Mouse (Mus musculus): Measurements from ENCODE around the gene Agap1. TPM values are rescaled to one million over a fixed set of nuclear protein-coding genes. Genes with fewer than 3 reads are reported as not detected.

Gene Agap1
- total RNA-seq, 2 experiments from 2014 or later: 59.4 to 59.7 TPM

DNA sequence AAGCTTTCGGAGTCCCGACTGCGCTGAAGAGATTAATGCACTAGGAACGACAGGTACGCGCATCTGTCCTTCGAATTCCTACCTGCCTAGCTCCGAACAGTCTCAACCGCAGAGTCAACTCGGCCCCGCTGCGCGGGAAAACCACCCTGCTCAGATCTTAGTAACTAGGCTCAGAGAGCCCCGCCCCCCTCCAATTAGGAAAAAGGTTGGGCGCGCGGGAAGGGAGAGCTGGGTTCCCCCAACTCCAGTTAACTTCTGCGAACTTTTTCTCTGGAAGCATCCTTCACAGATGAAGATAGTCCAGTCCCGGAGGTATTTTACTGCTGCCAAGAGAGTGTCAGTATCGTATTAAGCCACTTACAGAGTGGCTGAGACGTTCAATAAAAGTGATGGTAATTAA lies 479.2 kb downstream of the Agap1 start:
- peak in 1 of 2 experiments; percentile 30 for DNase-seq

DNA sequence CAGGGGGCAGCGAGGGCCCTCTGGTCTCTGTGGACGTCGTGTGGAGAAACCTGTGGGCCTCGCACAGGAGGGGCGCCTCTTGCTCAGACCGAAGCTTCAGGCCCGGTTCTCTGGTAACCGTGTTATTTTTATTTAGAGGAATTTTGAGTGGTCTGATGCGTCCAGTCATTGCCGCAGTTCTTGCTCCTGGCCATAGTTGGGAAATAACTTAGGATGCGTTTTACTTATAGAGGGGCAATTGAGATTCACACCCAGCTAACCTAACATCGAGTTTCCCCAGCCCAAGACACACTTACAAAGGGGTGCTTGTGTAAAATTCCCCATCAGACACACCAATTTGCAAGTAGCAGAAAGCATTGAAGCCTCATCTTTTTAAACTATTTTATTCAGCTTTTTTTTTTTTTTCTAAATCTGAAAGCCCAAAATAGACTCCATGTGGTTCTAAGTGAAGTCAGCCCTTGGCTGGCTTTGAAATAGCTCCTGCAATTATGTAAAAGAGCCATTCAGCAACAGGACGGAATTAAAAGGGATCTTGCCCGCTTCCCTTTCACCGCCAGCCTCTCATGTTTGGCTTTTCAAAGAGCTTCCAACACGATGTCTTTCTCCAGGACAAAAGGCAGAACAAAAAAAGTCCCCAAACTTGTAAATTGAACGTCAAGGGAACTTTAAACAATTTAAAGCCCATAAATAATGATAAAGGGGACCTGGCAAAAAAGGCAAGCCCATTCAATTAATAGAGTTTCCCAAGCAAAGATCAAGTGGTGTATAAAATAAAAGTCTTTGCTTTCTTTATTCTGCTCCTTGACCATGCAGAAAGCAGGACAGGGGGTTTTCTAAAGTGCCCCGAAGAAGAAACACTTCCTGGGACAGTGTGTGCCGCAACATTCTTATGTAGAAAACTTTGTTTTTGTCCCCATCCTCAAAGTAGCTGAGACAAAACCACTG lies 480.0 kb downstream of the Agap1 start:
- DNase-seq: peak in 1 of 2 experiments; percentile 26

DNA sequence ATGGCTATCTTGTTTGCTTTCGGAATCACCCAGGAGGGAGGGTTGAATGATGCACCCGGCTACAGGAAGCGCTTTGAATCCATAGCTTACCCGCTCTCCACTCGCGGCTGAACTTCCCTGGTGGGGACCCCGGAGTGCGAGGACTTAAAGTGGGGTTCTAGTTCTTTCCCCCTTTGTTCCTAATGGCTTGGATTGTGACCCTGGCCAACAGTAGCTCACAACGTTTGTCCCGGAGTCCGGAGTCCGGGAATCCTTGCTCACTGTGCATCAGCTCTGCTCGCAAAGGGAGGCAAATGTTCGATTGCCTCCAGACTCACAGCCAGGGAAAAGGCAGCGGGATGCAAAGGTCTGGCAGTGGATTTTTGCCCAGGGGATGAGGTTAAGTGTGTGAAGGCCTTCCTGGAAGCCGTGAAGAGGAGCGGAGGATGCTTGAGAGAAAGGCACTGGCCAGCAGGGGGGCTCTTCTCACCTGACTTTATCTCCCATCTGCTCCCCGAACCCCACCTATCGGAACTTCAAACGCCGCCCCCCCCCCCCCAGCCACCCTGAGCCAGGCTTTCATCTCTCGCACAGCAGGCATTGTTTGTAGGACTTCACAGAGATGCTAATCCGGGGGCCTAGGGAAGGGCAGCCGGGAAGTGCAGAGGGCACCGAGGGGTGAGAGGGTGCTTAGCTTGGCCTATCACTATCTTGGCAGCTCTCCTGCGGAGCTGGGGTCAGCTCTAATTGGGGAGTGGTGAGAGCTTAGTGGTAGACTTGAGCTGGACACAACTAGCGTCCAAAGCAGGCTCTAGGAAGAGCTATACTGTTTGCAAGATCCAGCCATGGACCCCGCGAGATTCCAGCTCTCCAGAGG lies 481.1 kb downstream of the Agap1 start:
- no peak for DNase-seq

DNA sequence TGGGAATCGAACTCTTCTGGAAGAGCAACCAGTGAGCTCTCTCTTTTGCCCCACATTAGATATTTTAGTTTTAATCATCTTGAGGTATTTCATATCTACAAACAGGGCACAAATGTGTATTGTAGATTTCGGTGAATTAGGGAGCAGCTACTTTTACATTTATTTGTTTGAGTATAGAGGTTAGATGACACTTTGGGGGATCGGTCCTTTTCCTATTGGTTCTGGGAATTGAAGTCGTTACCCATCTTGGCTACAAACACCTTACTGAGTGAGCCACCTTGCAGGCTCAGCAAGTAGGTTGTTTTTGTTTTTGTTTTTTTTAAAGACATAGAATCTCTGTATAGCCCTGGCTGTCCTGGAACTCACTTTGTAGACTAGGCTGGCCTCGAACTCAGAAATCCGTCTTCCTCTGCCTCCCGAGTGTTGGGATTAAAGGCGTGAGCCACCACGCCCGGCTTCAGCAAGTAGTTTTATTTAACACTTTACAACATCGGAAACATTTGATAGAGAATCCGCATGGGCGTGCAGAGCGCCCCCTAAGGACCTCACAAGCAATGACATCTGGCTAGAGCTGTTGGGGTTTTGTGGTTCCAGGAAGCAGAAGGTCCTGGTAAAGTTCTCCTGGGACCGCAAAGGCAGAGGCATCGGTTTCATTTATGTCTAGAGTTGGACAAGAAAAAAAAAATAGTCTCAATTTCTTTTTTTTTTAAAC lies 484.4 kb downstream of the Agap1 start:
- no peak for DNase-seq

DNA sequence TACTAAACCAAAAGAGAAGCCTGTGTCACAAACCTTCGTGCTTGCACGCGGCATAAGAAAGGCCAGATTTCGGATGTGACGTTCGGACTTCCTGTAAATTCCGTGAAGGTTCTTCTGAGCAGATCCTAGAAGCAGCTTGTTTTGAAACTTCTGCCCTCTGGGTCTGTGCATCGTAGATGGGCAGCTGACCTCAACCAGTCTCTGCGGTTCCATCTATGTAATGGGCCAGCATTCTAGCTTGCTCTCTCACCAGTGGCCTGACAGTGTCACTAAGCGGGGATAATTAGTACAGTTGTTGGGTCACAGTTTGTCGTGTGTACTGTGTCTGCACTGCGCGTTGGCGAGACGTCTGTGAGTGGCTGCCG lies 485.0 kb downstream of the Agap1 start:
- DNase-seq: no peak

DNA sequence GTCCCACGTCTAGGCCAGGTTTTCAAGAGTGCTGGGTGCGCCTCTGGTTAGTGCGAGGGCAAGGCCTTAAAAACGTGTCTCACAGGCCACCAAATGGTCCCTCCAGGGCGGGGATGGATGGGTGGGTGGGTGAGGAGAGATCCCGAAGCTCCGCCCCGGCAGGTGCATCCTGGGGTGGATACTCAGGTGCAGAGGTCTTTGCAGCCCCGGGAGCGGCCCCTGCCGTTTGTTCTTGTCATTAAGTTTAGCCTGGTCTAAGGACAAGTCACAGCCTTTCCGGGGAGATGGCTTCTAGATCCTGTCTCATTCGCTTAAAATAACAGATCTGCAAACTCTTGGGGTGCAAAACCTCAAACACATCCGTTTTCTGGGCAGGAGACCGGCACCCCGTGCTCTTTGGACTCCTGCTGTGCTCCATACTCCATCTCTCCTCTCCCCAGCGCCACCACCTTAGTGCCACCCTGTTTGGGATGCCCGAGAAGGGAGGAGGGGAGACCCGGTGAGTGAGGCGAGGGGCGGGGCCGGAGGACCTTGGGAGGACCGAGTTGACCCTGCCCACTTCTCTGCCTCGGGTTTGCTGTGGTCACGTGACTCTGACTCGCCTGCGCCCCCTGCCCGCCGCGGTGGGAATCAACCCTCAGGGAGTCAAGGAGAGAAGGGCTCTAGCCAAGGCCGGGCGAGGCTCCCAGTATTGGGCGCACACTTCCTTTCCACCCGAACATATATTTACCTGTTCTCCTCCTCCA lies 485.5 kb downstream of the Agap1 start:
- DNase-seq: peak; percentile 65 to 81

DNA sequence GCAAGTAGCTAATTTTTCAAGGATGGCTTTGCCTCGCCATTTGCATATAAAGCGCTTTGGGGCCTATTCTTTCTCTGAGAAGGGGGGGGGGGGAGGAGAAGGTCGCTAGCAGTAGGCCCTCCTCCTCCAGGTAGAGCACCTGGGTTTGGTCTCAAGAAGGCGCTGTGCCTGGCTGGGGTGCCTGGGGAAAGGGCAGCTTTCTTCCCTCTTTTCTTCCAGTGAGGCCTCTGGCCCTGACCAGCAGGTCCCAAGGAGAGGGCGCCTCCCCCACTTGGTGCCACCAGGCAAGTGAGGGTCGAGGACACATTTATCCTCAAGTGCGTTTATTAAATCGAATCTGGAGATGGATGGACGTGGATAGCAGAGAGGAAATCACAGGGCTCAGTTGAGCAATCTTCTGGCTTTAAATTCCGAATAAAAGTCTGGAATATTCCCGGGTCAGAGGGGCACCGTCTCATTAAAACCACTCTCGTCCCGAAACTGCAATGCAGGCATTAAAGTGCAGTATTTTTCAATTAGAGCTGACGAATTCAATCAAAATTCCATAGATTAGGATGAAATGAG lies 486.4 kb downstream of the Agap1 start:
- no peak for DNase-seq

DNA sequence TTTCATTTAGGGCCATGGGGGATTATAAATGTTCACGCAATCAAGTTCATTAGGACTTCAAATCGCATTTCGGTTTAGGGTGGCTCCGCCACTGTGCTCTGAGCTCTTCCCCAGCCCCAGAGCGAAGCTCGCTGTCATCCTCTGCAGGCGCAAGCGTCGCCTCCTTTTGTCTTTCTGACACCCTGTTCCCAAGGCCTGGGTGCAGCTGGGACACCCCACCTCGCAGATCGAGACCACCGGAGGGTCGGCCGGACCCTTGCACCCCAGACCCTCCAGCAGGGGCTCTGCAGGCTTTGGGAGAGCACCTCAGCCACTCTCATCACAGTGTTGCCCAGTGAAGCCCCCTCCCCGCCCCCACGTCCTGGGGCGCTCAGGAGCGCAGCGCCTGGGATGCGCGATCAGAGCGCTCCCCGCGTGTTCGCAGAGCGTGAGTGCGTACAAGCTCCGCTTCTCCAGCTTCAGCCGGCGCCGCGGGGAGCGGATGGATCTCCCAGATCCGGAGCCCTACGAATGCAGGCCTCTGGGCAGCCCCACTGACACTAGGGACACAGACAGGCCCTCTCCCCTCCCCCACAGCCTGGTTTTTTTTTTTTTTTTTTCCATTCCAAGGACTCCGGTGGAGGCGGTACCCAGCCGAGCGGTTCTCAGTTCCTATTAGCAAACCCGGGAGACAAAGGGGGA lies 487.2 kb downstream of the Agap1 start:
- peak in 1 of 2 experiments; percentile 18 for DNase-seq

DNA sequence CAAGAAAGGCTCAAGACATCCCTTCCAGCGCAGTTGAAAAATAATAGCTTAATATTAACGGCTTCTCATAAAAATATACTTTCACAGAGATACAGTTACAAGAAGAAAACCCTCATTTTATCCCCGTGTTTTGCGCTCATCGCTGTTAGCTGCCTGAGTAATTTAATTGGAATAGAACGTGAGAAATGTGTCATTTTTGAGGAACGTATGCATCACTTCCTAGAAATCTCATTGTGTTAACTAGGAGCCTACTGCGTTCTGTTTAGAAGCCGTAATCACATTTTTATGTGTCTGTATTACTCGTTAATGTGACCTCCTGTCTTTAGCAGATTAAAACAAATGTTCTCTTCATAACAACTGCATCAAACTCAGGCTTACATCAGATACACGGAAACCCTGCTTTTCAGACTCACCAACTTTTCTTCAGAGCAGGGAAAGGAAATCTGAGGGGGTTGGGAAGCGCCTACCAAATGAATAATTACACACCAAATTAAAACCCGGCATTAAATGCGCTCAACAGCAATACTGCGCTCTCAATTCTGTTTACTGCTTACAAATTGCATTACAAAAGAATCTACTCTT lies 487.9 kb downstream of the Agap1 start:
- DNase-seq: no peak

DNA sequence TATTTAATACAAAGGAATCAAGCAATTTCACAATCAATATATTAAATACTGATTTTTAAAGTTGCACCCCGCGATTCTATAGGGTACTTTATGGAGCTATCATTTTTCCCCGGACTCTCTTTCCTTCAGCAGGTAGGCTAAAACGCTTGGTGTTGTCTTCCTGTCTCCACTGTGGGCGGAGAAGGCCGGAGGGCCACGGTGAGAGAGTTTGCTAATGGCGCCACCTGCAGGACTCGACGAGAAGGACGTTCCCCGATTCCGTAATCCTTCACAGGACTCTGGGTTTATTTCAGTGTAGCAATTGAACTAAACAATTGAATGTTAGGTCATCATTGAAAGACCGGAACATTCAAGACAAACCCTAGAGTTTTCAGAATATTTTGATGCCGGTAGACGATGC lies 488.6 kb downstream of the Agap1 start:
- peak; percentile 66 to 90 for DNase-seq

All from heart, adult 18-20 months (tissue).